Mouse (Mus musculus) regulatory T cell (primary cell): ENCODE results near the gene G430095P16Rik.

ENCODE experiments used
- in situ Hi-C: fragments of 300-600 bp; cut with MboI, MseI; formaldehyde crosslinking; loops from one replicate; pipeline ENCODE4 v1.15.1; 2025; ENCODE audit warnings: high pct_unique_total_duplicates

Gene G430095P16Rik

GRCm38 (mm10) chr8:84722530-84722849 is 317 bp upstream of the G430095P16Rik start:
- in situ Hi-C loops, result no loop called here

- in situ Hi-C loops, result no loop called here
These were observed 729 bp downstream of the G430095P16Rik start for GRCm38 (mm10) chr8:84723571-84723900.

GRCm38 (mm10) chr8:84724683-84725082 is 1.9 kb downstream of the G430095P16Rik start:
- in situ Hi-C loops, result no loop called here

GRCm38 (mm10) chr8:84725246-84725940 is 2.6 kb downstream of the G430095P16Rik start:
- in situ Hi-C loops, result no loop called here

GRCm38 (mm10) chr8:84725941-84726259 is 3.1 kb downstream of the G430095P16Rik start:
- in situ Hi-C loops, result no loop called here

- in situ Hi-C loops, result no loop called here
These were observed 5.7 kb downstream of the G430095P16Rik start for GRCm38 (mm10) chr8:84728474-84728873.

GRCm38 (mm10) chr8:84729921-84730362 is 7.1 kb downstream of the G430095P16Rik start:
- in situ Hi-C loops, result no loop called here

GRCm38 (mm10) chr8:84730541-84731370 is 7.9 kb downstream of the G430095P16Rik start:
- in situ Hi-C loops, result no loop called here

GRCm38 (mm10) chr8:84731371-84732177 is 8.8 kb downstream of the G430095P16Rik start:
- in situ Hi-C loops, result no loop called here

GRCm38 (mm10) chr8:84732545-84732944 is 9.7 kb downstream of the G430095P16Rik start:
- in situ Hi-C loops, result no loop called here

GRCm38 (mm10) chr8:84732996-84733395 is 10.2 kb downstream of the G430095P16Rik start:
- in situ Hi-C loops, result no loop called here

- in situ Hi-C loops, result no loop called here
These were observed 11.2 kb downstream of the G430095P16Rik start for GRCm38 (mm10) chr8:84733959-84734358.

- in situ Hi-C loops, result no loop called here
These were observed 11.9 kb downstream of the G430095P16Rik start for GRCm38 (mm10) chr8:84734680-84735079.

GRCm38 (mm10) chr8:84735597-84735996 is 12.8 kb downstream of the G430095P16Rik start:
- in situ Hi-C loops, result no loop called here

- in situ Hi-C loops, result no loop called here
These were observed 13.7 kb downstream of the G430095P16Rik start for GRCm38 (mm10) chr8:84736521-84736920.

GRCm38 (mm10) chr8:84737608-84738007 is 14.8 kb downstream of the G430095P16Rik start:
- in situ Hi-C loops, result no loop called here

- in situ Hi-C loops, result no loop called here
These were observed 15.5 kb downstream of the G430095P16Rik start for GRCm38 (mm10) chr8:84738266-84738665.

- in situ Hi-C loops, result no loop called here
These were observed 16.1 kb downstream of the G430095P16Rik start for GRCm38 (mm10) chr8:84738715-84739400.

GRCm38 (mm10) chr8:84739401-84739742 is 16.6 kb downstream of the G430095P16Rik start:
- in situ Hi-C loops, result no loop called here

GRCm38 (mm10) chr8:84740895-84741843 is 18.4 kb downstream of the G430095P16Rik start:
- in situ Hi-C loops, result loop anchor here (5.0 kb wide), 1 partner anchor 56 kb away; no protein-coding TSS in a partner anchor
